Mouse (Mus musculus): Measurements from ENCODE around the gene Etv6.

Etv6 gene

DNA sequence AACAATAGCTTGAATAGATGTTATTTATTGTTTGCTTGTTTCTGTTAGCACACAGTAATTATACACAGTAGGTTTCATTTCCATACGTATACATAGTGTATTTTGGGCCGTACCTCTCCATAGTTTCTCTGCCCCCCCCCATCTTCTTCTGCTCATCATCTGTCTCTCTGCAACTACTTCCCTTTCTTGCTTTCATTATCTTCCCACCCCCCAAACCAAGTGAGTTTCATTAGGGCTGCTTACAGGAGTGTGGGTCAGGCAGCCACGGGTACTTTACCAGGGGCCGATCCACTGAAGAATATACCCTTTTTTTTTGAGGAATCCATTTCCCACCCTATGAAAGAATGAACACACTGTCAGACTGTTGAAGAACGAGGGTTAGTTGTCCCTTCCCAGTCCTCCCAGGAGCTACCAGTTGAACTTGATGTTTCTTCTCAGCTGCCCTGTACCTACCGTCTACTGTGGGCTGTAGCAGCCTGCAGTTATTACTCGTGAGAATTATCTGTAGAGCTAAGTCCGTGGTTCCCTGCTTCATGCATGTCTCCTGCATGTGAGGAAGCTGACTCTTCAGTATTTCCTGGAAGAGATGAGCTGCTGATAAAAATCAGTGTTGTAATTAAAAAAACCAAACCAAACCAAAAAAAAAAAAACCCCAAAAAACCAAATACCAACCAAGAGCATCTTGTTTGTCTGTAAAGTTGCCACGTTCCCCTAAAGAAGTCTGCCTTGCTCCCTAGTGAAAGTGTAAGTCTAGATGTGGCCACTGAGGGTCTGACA lies 9.8 kb downstream of the Etv6 start:
- no peak for DNase-seq (ENCODE audit: low spot score)

DNA sequence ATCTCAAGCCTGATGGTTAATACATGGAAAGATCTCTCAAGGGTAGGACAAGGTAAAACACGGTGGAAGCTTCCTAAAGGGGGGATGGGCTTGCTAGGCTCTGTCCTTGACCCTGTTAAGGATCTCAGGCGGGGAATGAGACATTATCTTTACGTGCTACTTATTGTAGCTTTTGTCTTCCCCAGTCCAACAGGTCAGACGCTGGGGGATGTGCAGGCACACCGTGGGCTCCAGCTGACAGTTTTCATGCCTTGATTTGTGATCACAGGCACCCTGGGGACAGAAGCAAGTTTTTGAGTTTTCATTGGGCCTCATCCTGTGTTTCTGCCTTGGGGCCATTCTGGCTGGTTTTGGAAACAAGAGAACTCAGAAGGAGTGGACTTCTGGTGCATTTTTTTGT lies 10.6 kb downstream of the Etv6 start:
- DNase-seq (ENCODE audit: low spot score): no peak

DNA sequence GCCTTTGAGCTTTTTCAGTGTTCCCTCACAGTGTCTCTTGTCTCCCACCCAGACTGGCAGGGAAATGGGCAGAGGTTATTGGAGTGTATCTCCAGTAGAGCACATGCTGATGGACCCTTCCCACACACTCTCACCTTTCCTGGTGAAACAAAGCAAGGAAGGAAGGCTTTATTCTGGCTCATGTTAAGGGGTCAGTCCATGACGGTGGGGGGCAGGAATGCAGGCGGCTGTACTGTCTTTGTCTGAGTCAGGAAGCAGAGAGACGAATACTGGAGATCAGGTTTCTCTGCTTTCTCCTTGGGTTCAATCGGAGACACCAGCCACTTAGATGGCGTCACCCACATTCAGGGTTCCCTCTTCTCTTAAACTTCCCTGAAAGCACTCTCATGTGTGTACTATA lies 11.7 kb downstream of the Etv6 start:
- no peak for DNase-seq (ENCODE audit: low spot score)

- DNase-seq (ENCODE audit: low spot score): no peak
These were observed 12.5 kb downstream of the Etv6 start for GRCm38 (mm10) chr6:134047974-134048373.

DNA sequence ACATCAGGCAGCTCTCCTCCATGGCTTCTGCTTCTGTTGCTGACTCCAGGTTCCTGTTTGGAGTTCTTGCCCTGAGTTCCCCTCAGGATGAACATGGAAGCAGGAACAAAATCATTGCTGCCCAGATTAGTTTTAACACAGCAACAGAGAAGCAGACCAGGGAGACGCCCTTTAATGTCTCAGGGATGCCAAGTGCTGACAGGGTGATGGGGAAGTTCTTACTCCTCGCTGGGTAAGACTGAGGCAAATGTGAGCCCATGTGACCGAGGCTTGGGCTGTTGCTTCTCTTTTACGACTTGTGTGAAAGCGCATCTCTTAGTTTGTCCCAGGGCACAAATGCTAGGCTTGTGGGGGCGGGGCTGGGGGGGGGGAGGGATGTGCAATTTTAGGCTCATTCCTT lies 13.5 kb downstream of the Etv6 start:
- DNase-seq (ENCODE audit: low spot score): no peak

DNA sequence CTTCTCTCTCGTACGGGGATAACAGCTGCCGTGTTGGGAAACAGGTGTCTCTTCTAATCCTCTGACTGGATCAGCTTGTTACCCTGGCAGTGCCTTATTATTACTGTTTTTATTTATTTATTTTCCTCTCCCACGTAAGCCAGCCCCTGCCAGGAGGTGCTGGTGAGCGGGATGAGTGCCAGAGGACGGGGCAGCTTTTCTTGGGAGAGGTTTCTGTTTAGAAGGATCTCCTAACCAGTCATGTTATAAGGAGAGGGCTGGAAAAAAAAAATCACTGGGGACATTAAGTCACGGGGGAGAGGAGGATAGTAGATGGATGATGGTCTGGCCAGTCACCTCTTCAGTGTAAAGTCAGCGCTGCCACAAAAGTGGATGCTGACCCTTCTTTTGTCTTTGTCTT lies 15.0 kb downstream of the Etv6 start:
- no peak for DNase-seq (ENCODE audit: low spot score)

- DNase-seq (ENCODE audit: low spot score): no peak
These were observed 16.4 kb downstream of the Etv6 start for GRCm38 (mm10) chr6:134051950-134052349.

GRCm38 (mm10) chr6:134053146-134053545 lies 17.6 kb downstream of the Etv6 start:
- no peak for DNase-seq (ENCODE audit: low spot score)

- DNase-seq (ENCODE audit: low spot score): no peak
These were observed 18.1 kb downstream of the Etv6 start for GRCm38 (mm10) chr6:134053566-134053965.

DNA sequence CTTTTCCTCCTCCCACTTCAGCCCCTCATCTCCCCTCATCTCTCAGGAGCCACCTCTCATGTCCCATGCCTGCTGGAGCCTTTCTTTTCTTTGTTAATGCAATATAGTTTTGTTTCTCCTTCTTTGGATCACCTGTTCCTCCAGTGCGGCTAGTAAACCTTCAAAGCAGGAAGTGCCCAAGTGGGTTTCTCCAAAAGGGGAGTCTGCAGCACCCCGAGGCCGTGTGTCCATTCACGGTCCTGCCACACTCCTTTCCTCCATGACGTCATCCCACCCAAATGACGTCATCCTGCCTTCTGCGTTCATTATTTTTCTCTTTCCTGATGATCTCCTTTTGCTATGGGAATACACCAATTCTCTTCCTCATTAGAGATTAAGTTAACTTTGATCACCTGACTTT lies 20.1 kb downstream of the Etv6 start:
- DNase-seq (ENCODE audit: low spot score): no peak

GRCm38 (mm10) chr6:134058451-134058850 lies 23.0 kb downstream of the Etv6 start:
- DNase-seq (ENCODE audit: low spot score): no peak

GRCm38 (mm10) chr6:134058886-134059551 lies 23.5 kb downstream of the Etv6 start:
- DNase-seq (ENCODE audit: low spot score): no peak

DNA sequence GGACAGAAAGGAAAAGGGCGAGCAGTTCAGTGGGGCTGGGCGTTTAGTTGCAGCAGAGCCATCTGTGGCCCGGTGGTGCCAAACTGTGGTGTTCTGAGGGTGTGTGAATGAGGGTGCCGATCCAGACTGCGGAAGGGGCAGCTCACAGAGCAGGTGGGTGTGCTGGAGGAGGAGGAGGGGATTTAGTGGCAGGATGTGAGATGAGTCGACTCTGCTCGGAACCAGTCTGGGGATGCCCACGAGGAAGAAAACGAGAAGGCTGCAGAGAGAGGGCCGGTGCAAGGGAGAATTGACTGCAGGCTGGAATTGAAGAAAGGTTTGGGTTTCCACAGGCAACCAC lies 24.0 kb downstream of the Etv6 start:
- no peak for DNase-seq (ENCODE audit: low spot score)

DNA sequence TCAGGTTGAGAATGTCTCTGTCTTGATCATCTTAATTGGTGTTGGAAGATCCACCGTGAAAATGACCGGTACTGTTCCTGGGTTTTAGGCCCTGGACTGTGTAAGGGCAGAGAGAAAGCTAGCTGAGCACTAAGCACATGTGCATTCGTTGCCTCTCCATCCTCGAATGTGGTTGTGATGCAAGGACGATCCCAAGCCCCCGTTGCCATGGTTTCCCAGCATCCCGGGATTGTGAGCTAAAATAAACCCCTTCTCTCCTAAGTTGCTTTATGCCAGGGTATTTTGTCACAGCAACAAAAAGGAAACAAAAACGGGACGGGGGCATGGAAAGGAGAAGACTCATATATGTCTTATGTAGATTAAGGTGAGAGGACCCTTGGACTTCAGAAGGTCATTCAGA lies 24.5 kb downstream of the Etv6 start:
- DNase-seq (ENCODE audit: low spot score): no peak

- no peak for DNase-seq (ENCODE audit: low spot score)
These were observed 25.3 kb downstream of the Etv6 start for GRCm38 (mm10) chr6:134060811-134061210.

DNA sequence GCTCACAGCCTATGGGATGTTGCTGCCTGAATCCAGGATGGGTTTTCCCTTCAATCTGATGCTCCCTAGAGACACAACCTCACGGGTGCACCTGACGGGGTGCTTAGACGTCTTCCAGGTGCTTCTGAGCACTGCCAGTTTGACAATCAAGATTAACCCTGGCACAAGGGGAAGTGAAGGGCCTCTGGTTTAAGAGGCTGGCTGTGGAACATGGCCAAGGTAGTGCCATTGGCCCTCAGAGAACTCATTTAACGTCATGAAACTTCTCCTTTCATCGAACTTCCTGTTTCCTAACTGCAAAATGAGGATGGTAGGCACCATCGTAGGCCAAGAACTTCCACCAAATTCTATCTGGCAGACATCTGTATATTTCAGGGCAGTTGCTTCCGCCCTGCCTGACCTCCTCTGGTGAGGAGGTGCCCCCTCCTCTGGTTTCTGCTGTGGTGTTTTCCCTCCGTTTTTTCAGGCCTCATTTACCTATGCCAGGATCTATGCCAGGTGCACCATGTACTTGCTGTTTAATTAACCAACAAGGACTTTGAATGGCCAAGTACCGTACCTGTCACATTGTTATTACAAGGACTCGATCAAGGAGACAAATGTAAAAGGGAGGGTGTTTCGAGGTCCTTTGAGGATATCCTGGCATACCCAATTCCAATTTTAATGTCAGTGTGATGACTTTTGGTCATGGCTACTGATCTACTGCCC lies 29.7 kb downstream of the Etv6 start:
- no peak for DNase-seq (ENCODE audit: low spot score)

DNA sequence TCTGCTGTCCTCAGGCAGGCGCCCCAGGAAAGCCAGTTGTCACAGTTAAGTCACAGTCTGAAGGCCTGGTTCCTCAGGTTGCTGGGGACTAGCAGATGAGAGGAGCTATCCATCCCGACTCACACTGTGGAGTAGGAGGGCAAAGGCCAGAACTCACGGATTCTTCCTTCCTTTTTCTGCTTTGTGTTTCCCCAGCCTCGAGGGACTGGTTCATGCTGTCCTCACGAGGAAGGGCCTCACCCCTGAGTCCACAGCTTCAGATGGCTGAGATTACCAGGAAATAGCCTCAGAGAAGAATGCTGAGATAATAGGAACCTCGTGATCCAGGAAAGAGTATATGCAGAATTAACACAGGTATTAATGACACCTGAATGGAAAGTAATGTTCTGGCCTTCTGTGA lies 30.6 kb downstream of the Etv6 start:
- DNase-seq (ENCODE audit: low spot score): no peak

GRCm38 (mm10) chr6:134066996-134067395 lies 31.5 kb downstream of the Etv6 start:
- no peak for DNase-seq (ENCODE audit: low spot score)

DNA sequence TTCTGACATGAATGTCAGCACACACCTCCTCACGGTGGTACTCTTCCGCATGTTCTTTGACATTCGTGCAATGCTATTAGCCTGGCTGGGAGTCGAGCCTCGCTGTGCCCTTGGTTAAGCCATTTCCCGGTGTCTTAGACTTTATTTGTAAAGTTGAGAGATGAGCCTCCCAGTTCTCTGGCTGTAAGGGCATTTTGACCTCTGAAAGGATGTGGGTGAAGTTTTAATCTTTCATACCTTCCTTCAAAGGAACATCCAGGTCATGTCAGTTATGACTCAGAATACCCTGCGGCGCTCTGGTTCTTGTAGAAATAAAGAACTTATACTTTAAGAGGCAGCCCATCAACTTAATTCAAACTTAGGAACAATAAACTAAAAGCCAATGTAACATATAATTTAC lies 32.0 kb downstream of the Etv6 start:
- no peak for DNase-seq (ENCODE audit: low spot score)

- no peak for DNase-seq (ENCODE audit: low spot score)
These were observed 36.9 kb downstream of the Etv6 start for GRCm38 (mm10) chr6:134072439-134072838.

DNA sequence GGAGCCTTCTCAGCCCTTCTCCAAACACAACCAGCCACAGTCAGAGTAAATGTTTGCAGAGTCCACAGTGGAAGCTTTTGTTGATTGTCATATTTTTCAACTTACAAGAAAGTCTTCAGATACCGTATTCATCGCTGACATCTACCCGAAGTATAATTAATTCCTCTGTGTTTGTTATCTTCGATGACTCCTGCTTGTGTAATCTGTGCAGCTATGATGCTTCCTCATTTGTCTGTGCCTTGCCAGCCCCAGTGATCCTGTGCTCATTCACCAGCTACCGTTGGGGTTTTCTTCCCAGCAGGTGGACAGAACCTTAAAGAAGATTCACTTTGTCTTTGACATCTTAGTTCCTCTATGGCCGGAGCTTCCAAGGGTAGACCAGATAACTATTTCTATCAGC lies 37.4 kb downstream of the Etv6 start:
- DNase-seq (ENCODE audit: low spot score): no peak

- no peak for DNase-seq (ENCODE audit: low spot score)
These were observed 38.9 kb downstream of the Etv6 start for GRCm38 (mm10) chr6:134074353-134074752.

DNA sequence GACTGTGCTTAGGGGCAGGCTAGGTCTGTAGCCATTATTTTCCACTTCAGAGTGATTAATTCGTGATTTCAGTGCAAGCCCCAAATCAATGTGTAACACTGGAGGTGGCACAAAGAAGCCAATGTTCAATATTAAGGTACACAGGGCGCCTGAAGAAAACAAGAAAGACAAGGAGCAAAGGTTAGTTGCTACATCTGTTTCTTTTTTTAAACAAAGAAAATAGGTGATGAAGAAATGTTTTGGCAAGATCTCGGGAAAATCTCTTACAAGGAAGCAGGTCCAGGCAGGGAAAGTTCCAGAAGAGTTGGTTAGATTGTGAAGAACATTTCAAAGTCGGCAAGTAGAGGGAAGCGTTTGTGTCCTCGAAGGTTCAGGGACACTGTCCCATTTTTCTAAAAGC lies 39.5 kb downstream of the Etv6 start:
- no peak for DNase-seq (ENCODE audit: low spot score)

All from layer of hippocampus, adult 9-10 months (tissue).